Mouse (Mus musculus) midbrain, embryonic 16.5 days (tissue): ENCODE data around the gene Znrf4. TPM values are rescaled to one million over a fixed set of nuclear protein-coding genes. Genes with fewer than 3 reads are reported as not detected.

Source experiments
- ATAC-seq: fragments of 200-750 bp; cut with Nextera tagmentation; 2 replicates; pipeline ENCODE4 v1.8.0; 2017; ENCODE audit warnings: moderate TSS enrichment
- H3K27ac ChIP-seq: fragments of 300-500 bp; sonication (generic); 2 replicates; pipeline ENCODE4 v1.5.1; 2014; ENCODE audit warnings: mild to moderate bottlenecking, low read length, mixed read lengths
- H3K27me3 ChIP-seq: fragments of 300-500 bp; sonication (generic); 2 replicates; pipeline ENCODE4 v1.6.1; 2014; ENCODE audit warnings: low read depth, low read length, mixed read lengths; ENCODE audit not compliant: control insufficient read depth, insufficient read depth
- H3K36me3 ChIP-seq: fragments of 300-500 bp; sonication (generic); 2 replicates; pipeline ENCODE4 v1.6.1; 2014; ENCODE audit warnings: mild to moderate bottlenecking, low read length, moderate library complexity, mixed read lengths; ENCODE audit not compliant: control insufficient read depth, insufficient read depth
- H3K4me1 ChIP-seq: fragments of 300-500 bp; sonication (generic); 2 replicates; pipeline ENCODE4 v1.6.1; 2014; ENCODE audit warnings: mild to moderate bottlenecking, low read length, mixed read lengths; ENCODE audit not compliant: control insufficient read depth, insufficient read depth
- H3K4me2 ChIP-seq: fragments of 300-500 bp; sonication (generic); 2 replicates; pipeline ENCODE4 v1.6.1; 2014; ENCODE audit warnings: mild to moderate bottlenecking, low read length, mixed read lengths
- H3K4me3 ChIP-seq: fragments of 300-500 bp; sonication (generic); 2 replicates; pipeline ENCODE4 v1.5.1; 2014; ENCODE audit warnings: low read depth, mild to moderate bottlenecking, low read length, moderate library complexity, mixed read lengths
- H3K9ac ChIP-seq: fragments of 300-500 bp; sonication (generic); 2 replicates; pipeline ENCODE4 v1.6.1; 2014; ENCODE audit warnings: low read depth, low read length, mixed read lengths
- H3K9me3 ChIP-seq: fragments of 300-500 bp; sonication (generic); replicated peaks from 2 replicates; pipeline ENCODE4 v1.6.1; 2014; ENCODE audit warnings: mild to moderate bottlenecking, low read length, mixed read lengths; ENCODE audit not compliant: control insufficient read depth, poor library complexity, severe bottlenecking
- WGBS: fragments of 180-500 bp; shearing (Covaris S2); extraction: QIAGEN DNeasy Blood & Tissue Kit; methylation state at CpG from one replicate; pipeline ENCODE4 v1.1.7; 2014; 5-methylcytosine and 5-hydroxymethylcytosine counted together
- polyA plus RNA-seq: library from polyadenylated mRNA; unstranded; fragments of >200 nt; fragmentation: Nextera tagmentation; extraction: Ambion mirVana; gene quantifications from 2 replicates; pipeline ENCODE4 v1.2.1, GENCODE M21; 2015

Znrf4 gene
- polyA plus RNA-seq, 1 experiment from 2014 or later: not detected

DNA sequence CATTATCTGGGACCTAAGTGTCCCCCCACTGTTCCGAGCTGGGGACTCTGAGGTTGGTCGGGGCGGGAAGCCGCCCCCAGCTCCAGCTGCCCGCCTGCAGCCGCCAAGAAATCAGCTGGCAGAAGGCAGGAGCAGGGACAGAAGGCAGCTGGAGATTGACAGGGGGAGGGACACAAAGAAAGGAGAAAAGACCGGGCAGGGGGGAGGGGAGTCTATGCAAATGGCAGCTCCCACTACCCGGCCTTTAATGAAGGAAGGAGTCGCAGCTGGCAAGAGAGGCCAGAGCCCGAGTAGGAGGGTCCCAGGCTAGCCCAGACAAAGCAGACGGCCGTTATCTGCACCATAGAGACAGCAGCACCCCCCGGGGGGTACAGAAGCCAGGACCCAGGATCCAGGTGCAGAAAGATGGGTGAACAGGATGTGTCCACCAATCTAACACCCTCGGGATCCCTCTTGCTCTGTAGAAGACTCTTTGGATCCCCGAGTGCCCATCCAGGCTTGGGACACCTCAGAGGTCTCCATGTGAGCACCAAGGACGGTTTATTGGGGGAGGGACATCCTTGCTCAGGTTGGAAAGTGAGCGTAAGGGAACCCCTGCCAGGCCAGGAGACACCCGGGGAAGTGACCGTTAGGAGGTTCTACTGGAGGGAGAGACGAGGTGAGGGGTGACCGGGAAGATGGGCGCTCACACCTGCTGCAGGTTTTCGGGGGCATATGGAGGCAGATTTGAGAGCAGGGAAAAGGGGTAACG is 37.2 kb downstream of the Znrf4 start:
- H3K27ac ChIP-seq: peak overlapping the region; percentile 99
- peak overlapping the region; percentile 93 for H3K4me2 ChIP-seq
- peak overlapping the region; percentile 100 for H3K9ac ChIP-seq
- no peaks in the 10 kb centered on the region for H3K27me3 ChIP-seq
- ATAC-seq: peak; percentile 19
- H3K36me3 ChIP-seq: no peaks in the 10 kb centered on the region
- H3K9me3 ChIP-seq: no peaks in the 10 kb centered on the region
- H3K4me3 ChIP-seq: peak overlapping the region; percentile 96
- H3K4me1 ChIP-seq: peaks cover 41% of the 10 kb centered on the region
- under 1% methylated on average over 24 of the region's 24 CpGs for WGBS

DNA sequence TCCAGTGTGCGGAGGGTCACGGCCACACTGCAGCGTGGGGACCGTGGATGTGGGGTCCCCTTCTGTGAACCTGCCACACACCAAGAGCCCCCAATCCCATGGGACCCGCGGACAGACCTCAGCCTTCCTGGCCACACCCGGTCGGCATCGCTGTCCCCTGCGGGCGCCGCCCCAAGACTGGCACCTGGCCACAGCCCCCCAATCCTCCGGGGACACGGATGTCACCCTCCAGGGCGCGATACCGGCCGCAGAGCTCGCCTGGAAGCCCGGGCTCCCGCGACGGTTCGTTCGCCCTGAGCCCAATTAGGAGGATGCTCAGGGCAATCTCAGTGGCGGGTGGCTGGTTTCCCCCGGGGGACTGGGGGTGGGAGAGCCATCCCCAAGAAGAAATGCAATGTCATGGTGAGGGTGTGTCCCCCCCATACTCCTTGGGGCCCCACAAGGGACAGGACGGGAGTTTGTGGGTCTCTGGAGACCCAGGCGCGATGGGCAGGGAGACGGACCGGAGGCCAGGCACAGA is 37.9 kb downstream of the Znrf4 start:
- peaks cover 48% of the 10 kb centered on the region for H3K4me1 ChIP-seq
- ATAC-seq: no peak
- H3K36me3 ChIP-seq: no peaks in the 10 kb centered on the region; the same call in 1 of the 2 replicates
- peak overlapping the region; percentile 99 for H3K27ac ChIP-seq
- no peaks in the 10 kb centered on the region for H3K9me3 ChIP-seq
- H3K9ac ChIP-seq: peak overlapping the region; percentile 100
- no peaks in the 10 kb centered on the region for H3K27me3 ChIP-seq
- peak overlapping the region; percentile 93 for H3K4me2 ChIP-seq
- peak overlapping the region; percentile 96 for H3K4me3 ChIP-seq
- WGBS: 3% methylated on average over 32 of the region's 32 CpGs

DNA sequence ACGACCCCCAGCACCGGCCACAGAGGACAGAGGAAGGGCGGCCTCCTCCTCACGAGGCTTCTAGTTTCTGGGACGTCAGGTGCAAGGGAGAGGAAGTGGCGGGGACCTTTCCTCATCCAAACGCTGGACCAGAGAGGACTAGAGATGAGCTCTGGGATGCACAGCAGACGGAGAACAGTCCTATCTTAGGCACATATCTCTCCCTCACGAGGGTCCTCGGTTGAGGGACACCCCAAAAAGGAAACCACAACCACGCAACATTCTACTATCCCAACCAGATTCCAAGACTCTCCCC is 38.7 kb downstream of the Znrf4 start:
- WGBS: 1% methylated on average over 11 of the region's 11 CpGs
- Histone ChIP-seq H3K9ac (peak overlapping the region; percentile 100), H3K4me3 (peak overlapping the region; percentile 96), H3K27ac (peak overlapping the region; percentile 99), H3K27me3 (no peaks in the 10 kb centered on the region), H3K4me2 (peak overlapping the region; percentile 93), H3K4me1 (peaks cover 54% of the 10 kb centered on the region), H3K36me3 (no peaks in the 10 kb centered on the region; the same call in 1 of the 2 replicates), H3K9me3 (no peaks in the 10 kb centered on the region)
- ATAC-seq: no peak

DNA sequence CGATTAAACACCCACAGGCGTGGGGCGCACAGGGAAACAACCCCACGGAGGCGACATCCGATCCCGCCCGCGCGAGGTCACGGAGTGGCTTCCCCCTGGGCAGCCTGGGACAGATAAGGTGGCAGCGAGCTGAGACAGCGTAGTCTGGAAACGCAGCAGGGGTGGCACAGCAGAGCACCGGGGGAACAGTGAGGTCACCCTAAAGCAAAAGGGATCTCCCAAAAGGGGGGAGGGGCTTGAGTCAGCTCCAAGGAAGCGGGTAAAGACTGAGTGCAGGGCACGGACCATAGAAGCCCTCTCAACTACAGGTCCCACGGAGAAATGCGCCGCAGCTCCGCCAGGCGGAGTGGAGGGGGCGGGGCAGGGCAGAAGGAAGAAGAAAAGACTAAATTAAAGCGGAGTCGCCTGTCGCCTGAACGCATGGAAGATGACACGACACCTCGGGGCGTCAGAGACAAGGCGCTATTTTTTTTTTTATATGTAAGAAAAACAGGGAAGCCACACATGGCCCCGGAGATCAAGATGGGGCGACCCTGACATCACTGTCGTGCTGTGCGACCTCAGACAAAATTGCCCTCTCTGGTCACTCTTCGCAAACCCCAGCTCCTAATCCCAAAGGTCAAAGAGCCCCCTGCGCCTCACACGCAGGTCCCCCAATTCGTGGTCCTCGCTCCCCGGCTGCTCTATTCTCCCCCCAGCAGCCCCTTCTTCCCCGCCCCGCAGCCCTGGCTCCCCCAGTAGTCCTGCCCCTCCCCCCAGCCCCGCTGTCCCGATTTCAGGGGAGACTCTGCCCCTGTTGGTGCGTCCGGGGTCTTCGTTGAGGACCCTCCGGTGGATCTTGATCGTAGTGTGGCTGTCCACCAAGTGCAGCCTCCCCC is 39.3 kb downstream of the Znrf4 start:
- Histone ChIP-seq H3K9ac (peak overlapping the region; percentile 100), H3K4me3 (peak overlapping the region; percentile 96), H3K27me3 (no peaks in the 10 kb centered on the region), H3K36me3 (no peaks in the 10 kb centered on the region; the same call in 1 of the 2 replicates), H3K4me1 (peaks cover 60% of the 10 kb centered on the region), H3K4me2 (peak overlapping the region; percentile 93), H3K9me3 (no peaks in the 10 kb centered on the region), H3K27ac (peak overlapping the region; percentile 99)
- ATAC-seq: no peak
- 2% methylated on average over 50 of the region's 50 CpGs for WGBS

DNA sequence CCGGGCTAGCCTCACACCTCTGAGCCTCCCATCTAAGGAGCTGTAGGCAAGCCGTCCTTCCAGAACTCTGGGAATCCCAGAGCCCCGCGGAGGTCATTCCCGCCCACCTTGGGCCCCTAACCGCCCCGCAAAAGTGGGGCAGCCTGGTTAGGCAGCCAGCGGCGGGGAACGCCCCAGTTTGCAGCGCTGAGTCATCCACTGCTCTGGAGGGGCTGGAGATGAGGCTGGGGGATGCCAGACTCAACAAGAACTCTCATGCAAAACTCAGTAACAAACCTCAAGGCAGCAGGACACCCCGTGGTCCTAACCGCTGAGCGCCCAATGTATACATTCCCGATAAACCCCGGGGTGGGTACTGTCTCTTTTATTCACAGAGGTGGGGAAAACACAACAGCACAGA is 40.1 kb downstream of the Znrf4 start:
- peak overlapping the region; percentile 96 for H3K4me3 ChIP-seq
- 7% methylated on average over 16 of the region's 16 CpGs for WGBS
- no peaks in the 10 kb centered on the region; the same call in 1 of the 2 replicates for H3K36me3 ChIP-seq

DNA sequence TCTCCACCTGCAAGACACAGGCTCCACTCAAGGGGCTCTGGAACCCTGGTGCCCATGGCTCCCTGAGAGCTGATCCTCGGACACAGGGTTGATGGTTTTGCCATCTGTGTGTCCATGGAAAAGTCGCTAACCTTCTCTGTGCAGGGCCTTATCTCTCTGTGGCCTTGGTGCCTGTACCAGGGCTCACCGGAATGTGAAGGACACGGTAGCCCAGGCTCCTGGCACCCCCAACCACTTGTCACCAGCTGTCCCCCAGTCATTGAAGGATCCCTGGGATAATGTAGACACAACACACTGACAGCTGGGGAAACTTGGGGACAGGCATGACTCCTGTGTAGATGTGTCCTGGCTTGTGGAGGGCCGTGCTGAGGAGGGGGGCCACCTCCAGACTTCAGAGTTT is 41.1 kb downstream of the Znrf4 start:
- Histone ChIP-seq H3K4me2 (no peak overlapping the region), H3K4me3 (no peak overlapping the region), H3K27ac (no peak overlapping the region), H3K27me3 (no peaks in the 10 kb centered on the region), H3K36me3 (no peaks in the 10 kb centered on the region; the same call in 1 of the 2 replicates), H3K4me1 (peaks cover 73% of the 10 kb centered on the region), H3K9me3 (no peaks in the 10 kb centered on the region), H3K9ac (no peak overlapping the region)
- ATAC-seq: no peak
- 65% methylated on average over 5 of the region's 5 CpGs for WGBS

More for the DNA sequence above, 40.1 kb downstream of the Znrf4 start:
- Histone ChIP-seq H3K9me3 (no peaks in the 10 kb centered on the region), H3K27ac (peak overlapping the region; percentile 38; the same call in 1 of the 2 replicates), H3K4me1 (peaks cover 69% of the 10 kb centered on the region), H3K27me3 (no peaks in the 10 kb centered on the region), H3K9ac (peak overlapping the region; percentile 100), H3K4me2 (peak overlapping the region; percentile 93)
- no peak for ATAC-seq

DNA sequence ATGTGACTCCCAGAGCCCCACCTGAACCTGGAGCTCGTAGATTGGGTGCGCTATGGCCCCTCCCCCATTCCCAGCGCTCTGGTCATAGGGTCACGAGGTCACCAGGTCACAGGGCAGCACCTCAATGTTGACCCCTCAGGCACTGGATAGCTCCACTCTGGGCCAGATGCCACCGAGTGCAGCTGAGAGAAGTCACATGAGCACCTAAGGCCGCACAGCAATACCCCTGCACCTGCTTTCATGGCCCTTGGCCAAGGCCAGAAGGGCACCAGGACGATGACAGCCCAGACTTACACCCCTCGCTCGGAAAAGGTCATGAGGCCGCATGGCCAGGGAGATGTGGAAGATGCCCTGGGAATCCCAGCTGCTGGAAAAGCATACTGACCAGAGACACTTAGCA is 41.7 kb downstream of the Znrf4 start:
- no peaks in the 10 kb centered on the region; the same call in 1 of the 2 replicates for H3K36me3 ChIP-seq
- no peak overlapping the region for H3K27ac ChIP-seq
- 29% methylated on average over 10 of the region's 10 CpGs for WGBS
- no peak overlapping the region; the same call in 1 of the 2 replicates for H3K4me3 ChIP-seq
- no peak for ATAC-seq
- H3K27me3 ChIP-seq: no peaks in the 10 kb centered on the region
- H3K9me3 ChIP-seq: no peaks in the 10 kb centered on the region
- peak overlapping the region; percentile 43 for H3K4me2 ChIP-seq
- H3K4me1 ChIP-seq: peaks cover 77% of the 10 kb centered on the region
- H3K9ac ChIP-seq: peak overlapping the region; percentile 50

DNA sequence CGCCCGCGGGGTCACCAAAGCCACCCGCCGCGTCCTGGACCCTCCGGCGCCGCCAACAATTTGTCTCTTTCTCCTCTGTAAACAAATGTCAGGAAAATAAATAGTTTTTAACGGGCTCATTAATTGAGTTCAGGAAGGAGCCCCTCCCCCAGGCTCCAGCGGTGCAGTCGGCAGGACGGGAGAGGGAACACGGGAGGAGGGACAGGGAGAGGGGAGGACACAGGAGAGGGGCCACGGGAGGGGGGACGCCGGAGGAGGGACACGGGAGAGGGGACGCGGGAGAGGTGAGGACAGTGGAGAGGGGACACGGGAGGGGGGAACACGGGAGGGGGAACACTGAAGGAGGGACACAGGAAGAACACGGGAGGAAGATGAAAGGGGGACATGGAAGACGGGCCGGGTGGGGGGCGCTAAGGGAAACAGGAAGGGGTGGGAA is 42.2 kb downstream of the Znrf4 start:
- H3K27ac ChIP-seq: peak overlapping the region; percentile 88
- ATAC-seq: no peak
- H3K4me1 ChIP-seq: peaks cover 83% of the 10 kb centered on the region
- WGBS: 7% methylated on average over 25 of the region's 26 CpGs
- peak overlapping the region; percentile 50 for H3K9ac ChIP-seq
- peak overlapping the region; percentile 8 for H3K4me3 ChIP-seq
- H3K36me3 ChIP-seq: no peaks in the 10 kb centered on the region; the same call in 1 of the 2 replicates
- H3K27me3 ChIP-seq: no peaks in the 10 kb centered on the region
- H3K4me2 ChIP-seq: peak overlapping the region; percentile 43
- no peaks in the 10 kb centered on the region for H3K9me3 ChIP-seq
